Mouse (Mus musculus) bone marrow macrophage, adult 2 months (primary cell): ENCODE measurements around the gene Itpr3. TPM values are rescaled to one million over a fixed set of nuclear protein-coding genes. Genes with fewer than 3 reads are reported as not detected.

Source experiments
- H3K27ac ChIP-seq: 2 replicates; pipeline ENCODE4 v1.5.1; 2012; ENCODE audit warnings: low read depth, low read length; ENCODE audit not compliant: insufficient read depth
- H3K4me1 ChIP-seq: 2 replicates; pipeline ENCODE4 v1.6.1; 2012; ENCODE audit warnings: low read length; ENCODE audit not compliant: control insufficient read depth, insufficient read depth
- H3K4me3 ChIP-seq: 2 replicates; pipeline ENCODE4 v1.5.1; 2012; ENCODE audit warnings: mild to moderate bottlenecking, low read length, moderate library complexity; ENCODE audit not compliant: insufficient read depth
- CTCF ChIP-seq: IDR thresholded peaks from 2 replicates; pipeline ENCODE4 v1.5.1; 2012; ENCODE audit warnings: low read depth, mild to moderate bottlenecking, low read length, moderate library complexity
- POLR2A ChIP-seq: IDR thresholded peaks from 2 replicates; pipeline ENCODE4 v1.6.1; 2012; ENCODE audit warnings: mild to moderate bottlenecking, low read depth, low read length, borderline replicate concordance
- polyA plus RNA-seq: library from polyadenylated mRNA; stranded (reverse); fragments of >200 nt; gene quantifications from 2 replicates; pipeline ENCODE4 v1.2.4, GENCODE M21; 2012; ENCODE audit not compliant: missing spikeins, insufficient read depth, insufficient read length

The Itpr3 gene
- polyA plus RNA-seq, 1 experiment: 3.5 TPM

- H3K4me3 ChIP-seq: no peak overlapping the region
- no peak overlapping the region for H3K27ac ChIP-seq
- H3K4me1 ChIP-seq: peaks cover 24% of the 10 kb centered on the region
- no peak for TF ChIP-seq CTCF
- TF ChIP-seq POLR2A: no peak
These were observed 33.8 kb upstream of the Itpr3 start for GRCm38 (mm10) chr17:27023342-27023741.

- Histone ChIP-seq H3K4me1 (peaks cover 23% of the 10 kb centered on the region), H3K4me3 (no peak overlapping the region), H3K27ac (peak overlapping the region; percentile 40)
- TF ChIP-seq CTCF (no peak), POLR2A (no peak)
These were observed 31.7 kb upstream of the Itpr3 start for GRCm38 (mm10) chr17:27025326-27025902.

GRCm38 (mm10) chr17:27025951-27026350 lies 31.2 kb upstream of the Itpr3 start:
- H3K4me3 ChIP-seq: no peak overlapping the region
- TF ChIP-seq CTCF (no peak), POLR2A (no peak)
- H3K27ac ChIP-seq: peak overlapping the region; percentile 40
- peaks cover 23% of the 10 kb centered on the region for H3K4me1 ChIP-seq

- peak overlapping the region; percentile 74 for H3K27ac ChIP-seq
- peaks cover 23% of the 10 kb centered on the region for H3K4me1 ChIP-seq
- peak overlapping the region; percentile 92 for H3K4me3 ChIP-seq
- no peak for TF ChIP-seq POLR2A
- TF ChIP-seq CTCF: no peak
These were observed 29.4 kb upstream of the Itpr3 start for GRCm38 (mm10) chr17:27027460-27028283.

GRCm38 (mm10) chr17:27028284-27028795 lies 28.8 kb upstream of the Itpr3 start:
- Histone ChIP-seq H3K27ac (peak overlapping the region; percentile 74), H3K4me1 (peaks cover 23% of the 10 kb centered on the region), H3K4me3 (peak overlapping the region; percentile 92)
- TF ChIP-seq POLR2A (no peak), CTCF (peak; percentile 36)

- Histone ChIP-seq H3K4me3 (peak within 1 kb of the TSS; percentile 92), H3K27ac (peak within 1 kb of the TSS; percentile 74), H3K4me1 (peaks cover 23% of the 10 kb centered on the region)
- no peak for TF ChIP-seq CTCF
- no peak for TF ChIP-seq POLR2A
These were observed 28.2 kb upstream of the Itpr3 start, which contains the start of gene Bak1 for GRCm38 (mm10) chr17:27028909-27029308. Gene Bak1 (minus strand): TSS chr17:27029009.

GRCm38 (mm10) chr17:27029431-27029830 lies 27.7 kb upstream of the Itpr3 start:
- Histone ChIP-seq H3K4me1 (peaks cover 23% of the 10 kb centered on the region), H3K27ac (no peak overlapping the region), H3K4me3 (no peak overlapping the region)
- TF ChIP-seq POLR2A (no peak), CTCF (no peak)

GRCm38 (mm10) chr17:27030896-27031295 lies 26.2 kb upstream of the Itpr3 start:
- H3K4me1 ChIP-seq: peaks cover 14% of the 10 kb centered on the region
- no peak overlapping the region for H3K4me3 ChIP-seq
- TF ChIP-seq CTCF (no peak), POLR2A (no peak)
- H3K27ac ChIP-seq: no peak overlapping the region

GRCm38 (mm10) chr17:27032328-27032727 lies 24.8 kb upstream of the Itpr3 start:
- no peak overlapping the region for H3K4me3 ChIP-seq
- TF ChIP-seq CTCF (no peak), POLR2A (no peak)
- 0 out of 2 replicates have a peak, but pooled peaks cover 2% of the 10 kb centered on the region for H3K4me1 ChIP-seq
- no peak overlapping the region for H3K27ac ChIP-seq

GRCm38 (mm10) chr17:27032869-27033268 lies 24.2 kb upstream of the Itpr3 start:
- Histone ChIP-seq H3K4me3 (no peak overlapping the region), H3K27ac (no peak overlapping the region), H3K4me1 (0 out of 2 replicates have a peak, but pooled peaks cover 2% of the 10 kb centered on the region)
- TF ChIP-seq POLR2A: no peak
- peak; percentile 79 for TF ChIP-seq CTCF
